Mouse (Mus musculus): ENCODE data around the gene Zrsr1.

Zrsr1 gene

GRCm38 (mm10) chr11:22971835-22972709 lies at the start of gene Zrsr1:
TSS of gene Zrsr1 (plus strand) at chr11:22972005.
- DNase-seq (ENCODE audit: low spot score) = peak; percentile 65

- DNase-seq (ENCODE audit: low spot score) = no peak
Measured at GRCm38 (mm10) chr11:22922546-22922945, 49.3 kb upstream of the Zrsr1 start.

GRCm38 (mm10) chr11:22923606-22924005 lies 48.2 kb upstream of the Zrsr1 start:
- DNase-seq (ENCODE audit: low spot score) = no peak

GRCm38 (mm10) chr11:22928586-22929169 lies 43.1 kb upstream of the Zrsr1 start:
- DNase-seq (ENCODE audit: low spot score) = no peak

- DNase-seq (ENCODE audit: low spot score) = no peak
Measured at GRCm38 (mm10) chr11:22930129-22930528, 41.7 kb upstream of the Zrsr1 start.

- DNase-seq (ENCODE audit: low spot score) = no peak
Measured at GRCm38 (mm10) chr11:22931320-22931905, 40.4 kb upstream of the Zrsr1 start.

GRCm38 (mm10) chr11:22932167-22932566 lies 39.6 kb upstream of the Zrsr1 start:
- DNase-seq (ENCODE audit: low spot score) = no peak

GRCm38 (mm10) chr11:22936446-22937125 lies 35.2 kb upstream of the Zrsr1 start:
- no peak for DNase-seq (ENCODE audit: low spot score)

- no peak for DNase-seq (ENCODE audit: low spot score)
Measured at GRCm38 (mm10) chr11:22937716-22938316, 34.0 kb upstream of the Zrsr1 start.

GRCm38 (mm10) chr11:22938983-22939382 lies 32.8 kb upstream of the Zrsr1 start:
- DNase-seq (ENCODE audit: low spot score) = no peak

- DNase-seq (ENCODE audit: low spot score) = no peak
Measured at GRCm38 (mm10) chr11:22949101-22949500, 22.7 kb upstream of the Zrsr1 start.

GRCm38 (mm10) chr11:22950131-22950530 lies 21.7 kb upstream of the Zrsr1 start:
- DNase-seq (ENCODE audit: low spot score) = peak; percentile 51

- no peak for DNase-seq (ENCODE audit: low spot score)
Measured at GRCm38 (mm10) chr11:22952668-22953067, 19.1 kb upstream of the Zrsr1 start.

GRCm38 (mm10) chr11:22956346-22956745 lies 15.5 kb upstream of the Zrsr1 start:
- DNase-seq (ENCODE audit: low spot score) = no peak

- DNase-seq (ENCODE audit: low spot score) = peak; percentile 76
Measured at GRCm38 (mm10) chr11:22956830-22957229, 15.0 kb upstream of the Zrsr1 start.

GRCm38 (mm10) chr11:22957791-22958374 lies 13.9 kb upstream of the Zrsr1 start:
- no peak for DNase-seq (ENCODE audit: low spot score)

- DNase-seq (ENCODE audit: low spot score) = no peak
Measured at GRCm38 (mm10) chr11:22962101-22962500, 9.7 kb upstream of the Zrsr1 start.

GRCm38 (mm10) chr11:22964401-22964800 lies 7.4 kb upstream of the Zrsr1 start:
- DNase-seq (ENCODE audit: low spot score) = no peak

GRCm38 (mm10) chr11:22965503-22965902 lies 6.3 kb upstream of the Zrsr1 start:
- no peak for DNase-seq (ENCODE audit: low spot score)

- DNase-seq (ENCODE audit: low spot score) = no peak
Measured at GRCm38 (mm10) chr11:22969486-22969885, 2.3 kb upstream of the Zrsr1 start.

GRCm38 (mm10) chr11:22970546-22970945 lies 1.3 kb upstream of the Zrsr1 start:
- DNase-seq (ENCODE audit: low spot score) = no peak
